Mouse (Mus musculus) thymus, adult 2 months (tissue): ENCODE measurements around the gene B4galnt2.

Experiments
- CTCF ChIP-seq: fragments of 200-500 bp; IDR thresholded peaks from 2 replicates; pipeline ENCODE4 v1.5.1; 2012; ENCODE audit warnings: mild to moderate bottlenecking, control low read depth, low read length, moderate library complexity, borderline replicate concordance; ENCODE audit not compliant: control insufficient read depth, poor library complexity, insufficient read depth; ENCODE audit errors: extremely low read depth
- POLR2A ChIP-seq: fragments of 200-500 bp; IDR thresholded peaks from 2 replicates; pipeline ENCODE4 v1.6.1; 2012; ENCODE audit warnings: mild to moderate bottlenecking, low read length, control low read depth, moderate library complexity; ENCODE audit not compliant: control insufficient read depth, poor library complexity, insufficient read depth; ENCODE audit errors: extremely low read depth

DNA sequence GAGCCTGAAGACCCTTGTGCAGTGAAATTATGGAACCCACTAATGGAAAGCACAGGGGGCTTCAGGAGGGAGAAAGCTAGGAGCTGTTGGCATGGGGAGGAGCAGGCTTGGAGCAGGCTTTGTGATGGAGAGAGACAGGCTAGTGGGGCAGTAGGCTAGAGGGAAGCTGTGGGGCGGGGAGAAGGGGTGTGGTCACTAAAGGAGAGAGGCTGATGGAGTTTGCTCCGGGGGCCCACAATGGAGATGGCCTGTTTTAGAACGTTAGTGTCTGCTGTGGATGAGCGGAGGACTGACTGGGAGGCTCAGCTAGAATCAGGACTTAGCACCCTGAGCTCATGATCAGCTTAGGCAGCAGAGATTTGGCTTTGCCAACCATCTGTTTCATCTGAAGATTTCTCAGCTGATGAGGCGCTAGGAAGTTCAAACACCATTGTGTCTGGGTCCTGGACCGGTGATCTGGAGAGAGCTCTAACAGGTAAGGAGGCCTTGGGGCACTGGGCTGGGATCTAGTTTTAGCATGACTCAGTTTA lies 71.2 kb downstream of the B4galnt2 start:
- TF ChIP-seq CTCF (no peak), POLR2A (no peak)
